Mouse (Mus musculus): ENCODE results near the gene Aff3. TPM values are rescaled to one million over a fixed set of nuclear protein-coding genes. Genes with fewer than 3 reads are reported as not detected.

Gene Aff3
- polyA plus RNA-seq, 2 experiments, result 0.18 to 0.22 TPM

DNA sequence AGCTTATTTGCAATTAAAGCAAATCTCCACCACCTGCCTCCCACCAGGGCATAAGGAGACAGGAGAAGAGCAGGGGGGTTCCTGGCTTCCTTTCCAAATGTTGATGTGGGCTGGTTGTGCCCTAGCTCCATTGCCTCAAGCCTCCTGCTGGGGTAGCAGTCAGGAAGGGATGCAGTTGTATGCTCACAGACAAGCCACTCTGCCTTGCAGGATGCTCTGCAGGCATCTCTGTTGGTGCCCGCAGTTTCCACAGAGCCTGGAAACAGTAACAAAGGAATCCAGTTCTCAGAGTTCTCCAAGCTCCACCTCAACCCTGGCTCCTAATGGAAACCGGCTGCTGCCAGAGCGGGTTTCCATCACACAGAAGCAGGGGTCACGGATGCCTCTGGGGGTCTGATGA is 58.0 kb downstream of the Aff3 start:
- H3K9me3 ChIP-seq (ENCODE audit: control insufficient read depth, low read length), result no peaks in the 10 kb centered on the region
- no peaks in the 10 kb centered on the region for H3K36me3 ChIP-seq (replicated peaks; ENCODE audit: control insufficient read depth, insufficient read depth, low read depth)
- no peak overlapping the region for H3K27ac ChIP-seq
- H3K9ac ChIP-seq (replicated peaks), result no peak overlapping the region
- WGBS (ENCODE audit: insufficient replicate concordance), result 67% methylated on average over 4 of the region's 4 CpGs
- H3K4me1 ChIP-seq (replicated peaks; ENCODE audit: control insufficient read depth in 2 of 2, insufficient read depth in 2 of 2, low read length in 1 of 2), result no peaks in the 10 kb centered on the region
- DNase-seq (ENCODE audit: low read depth in 3 of 3, low spot score in 3 of 3), result no peak
- no peaks in the 10 kb centered on the region for H3K27me3 ChIP-seq (ENCODE audit: control insufficient read depth, insufficient read depth, low read length)
- H3K4me2 ChIP-seq (ENCODE audit: low read depth), result no peak overlapping the region
- H3K4me3 ChIP-seq (ENCODE audit: insufficient read depth in 1 of 2, low read depth in 2 of 2, low read length in 2 of 2), result no peak overlapping the region
- TF ChIP-seq CTCF (IDR thresholded peaks at IDR 0.05; ENCODE audit: low read depth), result no peak
- no peak for TF ChIP-seq EP300 (IDR thresholded peaks at IDR 0.05; ENCODE audit: low read depth)
- no peak for ATAC-seq (ENCODE audit: insufficient read depth)

DNA sequence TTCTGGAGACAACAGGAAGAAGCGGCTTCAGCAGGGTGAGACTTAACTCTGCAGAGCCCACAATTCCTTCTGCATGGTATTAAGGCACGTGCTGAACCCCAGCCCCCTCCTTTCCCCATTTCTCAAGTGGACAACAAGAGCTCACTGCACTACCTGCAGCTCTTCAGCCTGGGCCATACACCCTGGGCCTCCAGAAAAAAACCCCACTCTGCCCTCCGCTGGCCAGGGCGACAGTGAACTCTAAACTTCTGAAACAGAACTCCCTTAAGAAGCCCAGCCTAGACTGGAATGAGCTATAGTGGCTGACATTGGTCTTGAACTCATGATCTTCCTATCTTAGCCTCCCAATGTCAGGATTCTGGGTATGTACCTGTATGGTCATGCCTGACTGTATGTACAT is 59.3 kb downstream of the Aff3 start:
- WGBS (ENCODE audit: insufficient replicate concordance), result 56% methylated on average over 4 of the region's 4 CpGs
- no peak overlapping the region for H3K9ac ChIP-seq (replicated peaks)

DNA sequence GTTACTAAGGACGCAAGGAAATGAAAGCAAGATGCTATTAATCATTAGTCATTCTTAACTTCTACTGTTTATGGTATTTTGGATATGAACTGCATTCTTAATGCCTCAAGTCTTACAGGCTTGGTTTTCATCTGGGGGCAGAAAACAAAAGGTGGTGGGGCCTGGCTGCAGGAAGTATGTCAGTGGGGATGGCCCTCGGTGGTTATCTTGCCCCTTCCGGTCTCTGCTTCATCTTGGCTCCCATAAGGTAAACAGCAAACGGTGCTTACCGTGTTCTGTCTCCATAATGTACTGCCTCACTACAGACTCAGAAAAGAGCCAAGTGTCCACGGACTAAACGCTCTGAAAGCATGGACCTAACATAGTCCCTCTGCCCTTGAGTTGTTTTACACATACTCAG is 60.1 kb downstream of the Aff3 start:
- 58% methylated on average over 7 of the region's 7 CpGs for WGBS (ENCODE audit: insufficient replicate concordance)

More for the DNA sequence above, 59.3 kb downstream of the Aff3 start:
- no peak overlapping the region for H3K4me3 ChIP-seq (ENCODE audit: insufficient read depth in 1 of 2, low read depth in 2 of 2, low read length in 2 of 2)
- H3K36me3 ChIP-seq (replicated peaks; ENCODE audit: control insufficient read depth, insufficient read depth, low read depth), result no peaks in the 10 kb centered on the region
- H3K27me3 ChIP-seq (ENCODE audit: control insufficient read depth, insufficient read depth, low read length), result no peaks in the 10 kb centered on the region
- DNase-seq (ENCODE audit: low read depth in 3 of 3, low spot score in 3 of 3), result no peak
- no peak overlapping the region for H3K27ac ChIP-seq
- H3K9me3 ChIP-seq (ENCODE audit: control insufficient read depth, low read length), result no peaks in the 10 kb centered on the region
- no peak overlapping the region for H3K4me2 ChIP-seq (ENCODE audit: low read depth)
- TF ChIP-seq EP300 (IDR thresholded peaks at IDR 0.05; ENCODE audit: low read depth), result no peak
- TF ChIP-seq CTCF (IDR thresholded peaks at IDR 0.05; ENCODE audit: low read depth), result no peak
- no peaks in the 10 kb centered on the region; a peak in 1 of 4 replicates for H3K4me1 ChIP-seq (replicated peaks; ENCODE audit: control insufficient read depth in 2 of 2, insufficient read depth in 2 of 2, low read length in 1 of 2)
- ATAC-seq (ENCODE audit: insufficient read depth), result no peak

DNA sequence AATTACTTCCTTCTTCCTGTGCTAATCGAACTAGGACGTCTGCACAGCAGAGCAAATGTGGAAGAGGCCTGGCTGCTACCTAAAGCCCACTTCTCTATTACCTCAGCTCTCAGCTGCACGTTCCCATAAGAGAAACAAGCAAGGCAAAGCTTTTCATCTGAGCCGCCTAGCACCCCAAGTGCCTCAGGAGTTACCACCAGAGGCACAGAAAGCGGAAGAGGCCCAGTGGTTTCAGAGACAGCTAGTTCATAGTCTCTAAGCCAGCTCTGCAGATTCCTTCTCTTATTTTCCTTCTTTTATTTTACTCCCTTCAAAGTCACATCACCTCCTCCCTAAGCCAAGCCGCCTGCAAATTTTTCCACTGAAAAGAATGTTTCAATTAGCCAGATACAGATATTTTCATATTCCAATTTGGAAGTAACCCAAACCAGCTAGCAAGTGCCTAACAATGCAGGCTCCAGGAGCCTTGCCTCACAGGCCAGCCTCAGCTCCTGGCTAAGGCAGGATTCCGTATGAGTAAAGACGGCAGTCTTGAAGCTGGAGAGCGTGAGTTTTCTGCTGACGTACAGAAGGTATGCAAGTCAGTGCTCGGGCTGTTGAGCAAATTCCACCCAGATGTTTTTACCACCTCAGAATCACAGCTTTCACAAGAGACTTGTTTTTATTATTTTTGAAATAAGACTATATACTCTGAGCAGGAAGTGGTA is 62.8 kb downstream of the Aff3 start:
- no peak for TF ChIP-seq EP300 (IDR thresholded peaks at IDR 0.05; ENCODE audit: low read depth)
- no peak for TF ChIP-seq CTCF (IDR thresholded peaks at IDR 0.05; ENCODE audit: low read depth)
- 41% methylated on average over 11 of the region's 11 CpGs for WGBS (ENCODE audit: insufficient replicate concordance)
- Histone ChIP-seq H3K9me3 (ENCODE audit: control insufficient read depth, low read length) (no peaks in the 10 kb centered on the region), H3K27me3 (ENCODE audit: control insufficient read depth, insufficient read depth, low read length) (no peaks in the 10 kb centered on the region), H3K4me2 (ENCODE audit: low read depth) (no peak overlapping the region), H3K4me3 (ENCODE audit: insufficient read depth in 1 of 2, low read depth in 2 of 2, low read length in 2 of 2) (no peak overlapping the region), H3K9ac (replicated peaks) (no peak overlapping the region), H3K4me1 (replicated peaks; ENCODE audit: control insufficient read depth in 2 of 2, insufficient read depth in 2 of 2, low read length in 1 of 2) (no peaks in the 10 kb centered on the region; a peak in 1 of 4 replicates), H3K27ac (no peak overlapping the region), H3K36me3 (replicated peaks; ENCODE audit: control insufficient read depth, insufficient read depth, low read depth) (no peaks in the 10 kb centered on the region)
- no peak for DNase-seq (ENCODE audit: low read depth in 3 of 3, low spot score in 3 of 3)
- ATAC-seq (ENCODE audit: insufficient read depth), result no peak

More for the DNA sequence above, 60.1 kb downstream of the Aff3 start:
- Histone ChIP-seq H3K9ac (replicated peaks) (no peak overlapping the region), H3K4me2 (ENCODE audit: low read depth) (no peak overlapping the region), H3K27me3 (ENCODE audit: control insufficient read depth, insufficient read depth, low read length) (no peaks in the 10 kb centered on the region), H3K27ac (no peak overlapping the region), H3K4me1 (replicated peaks; ENCODE audit: control insufficient read depth in 2 of 2, insufficient read depth in 2 of 2, low read length in 1 of 2) (no peaks in the 10 kb centered on the region; a peak in 1 of 4 replicates), H3K9me3 (ENCODE audit: control insufficient read depth, low read length) (no peaks in the 10 kb centered on the region), H3K36me3 (replicated peaks; ENCODE audit: control insufficient read depth, insufficient read depth, low read depth) (no peaks in the 10 kb centered on the region), H3K4me3 (ENCODE audit: insufficient read depth in 1 of 2, low read depth in 2 of 2, low read length in 2 of 2) (no peak overlapping the region)
- no peak for TF ChIP-seq CTCF (IDR thresholded peaks at IDR 0.05; ENCODE audit: low read depth)
- no peak for TF ChIP-seq EP300 (IDR thresholded peaks at IDR 0.05; ENCODE audit: low read depth)
- no peak for ATAC-seq (ENCODE audit: insufficient read depth)
- no peak for DNase-seq (ENCODE audit: low read depth in 3 of 3, low spot score in 3 of 3)

DNA sequence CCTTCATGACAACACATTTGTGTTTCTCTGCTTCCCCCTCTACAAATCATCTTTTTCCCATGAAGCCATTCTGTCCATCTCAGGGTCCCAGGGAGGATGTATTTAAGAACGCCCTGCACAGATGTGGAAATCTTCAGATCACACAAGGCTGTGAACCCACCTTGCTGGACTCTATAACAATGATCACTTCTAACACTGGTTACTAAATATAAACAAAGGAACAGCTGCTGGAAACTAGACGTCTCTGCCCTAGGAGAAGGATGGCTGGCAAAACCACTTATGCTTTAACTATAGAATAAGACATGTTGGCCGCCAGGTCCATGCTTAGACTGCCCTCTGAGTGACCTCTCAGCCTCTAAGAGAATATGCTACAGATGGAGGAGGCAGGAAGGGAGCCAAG is 69.4 kb downstream of the Aff3 start:
- H3K4me2 ChIP-seq (ENCODE audit: low read depth), result no peak overlapping the region
- TF ChIP-seq CTCF (IDR thresholded peaks at IDR 0.05; ENCODE audit: low read depth), result no peak
- no peak for TF ChIP-seq EP300 (IDR thresholded peaks at IDR 0.05; ENCODE audit: low read depth)
- no peak overlapping the region for H3K27ac ChIP-seq
- no peak overlapping the region for H3K4me3 ChIP-seq (ENCODE audit: insufficient read depth in 1 of 2, low read depth in 2 of 2, low read length in 2 of 2)
- no peaks in the 10 kb centered on the region for H3K9me3 ChIP-seq (ENCODE audit: control insufficient read depth, low read length)
- no peak overlapping the region for H3K9ac ChIP-seq (replicated peaks)
- WGBS (ENCODE audit: insufficient replicate concordance), result 54% methylated on average over 3 of the region's 3 CpGs
- no peaks in the 10 kb centered on the region for H3K4me1 ChIP-seq (replicated peaks; ENCODE audit: control insufficient read depth in 2 of 2, insufficient read depth in 2 of 2, low read length in 1 of 2)
- no peaks in the 10 kb centered on the region for H3K27me3 ChIP-seq (ENCODE audit: control insufficient read depth, insufficient read depth, low read length)
- H3K36me3 ChIP-seq (replicated peaks; ENCODE audit: control insufficient read depth, insufficient read depth, low read depth), result no peaks in the 10 kb centered on the region
- ATAC-seq (ENCODE audit: insufficient read depth) (no peak), DNase-seq (ENCODE audit: low read depth in 3 of 3, low spot score in 3 of 3) (no peak)
